Mouse (Mus musculus): Measurements from ENCODE around the gene Rasip1. TPM values are rescaled to one million over a fixed set of nuclear protein-coding genes. Genes with fewer than 3 reads are reported as not detected.

The Rasip1 gene
- polyA plus RNA-seq, 1 experiment = 0.36 TPM

DNA sequence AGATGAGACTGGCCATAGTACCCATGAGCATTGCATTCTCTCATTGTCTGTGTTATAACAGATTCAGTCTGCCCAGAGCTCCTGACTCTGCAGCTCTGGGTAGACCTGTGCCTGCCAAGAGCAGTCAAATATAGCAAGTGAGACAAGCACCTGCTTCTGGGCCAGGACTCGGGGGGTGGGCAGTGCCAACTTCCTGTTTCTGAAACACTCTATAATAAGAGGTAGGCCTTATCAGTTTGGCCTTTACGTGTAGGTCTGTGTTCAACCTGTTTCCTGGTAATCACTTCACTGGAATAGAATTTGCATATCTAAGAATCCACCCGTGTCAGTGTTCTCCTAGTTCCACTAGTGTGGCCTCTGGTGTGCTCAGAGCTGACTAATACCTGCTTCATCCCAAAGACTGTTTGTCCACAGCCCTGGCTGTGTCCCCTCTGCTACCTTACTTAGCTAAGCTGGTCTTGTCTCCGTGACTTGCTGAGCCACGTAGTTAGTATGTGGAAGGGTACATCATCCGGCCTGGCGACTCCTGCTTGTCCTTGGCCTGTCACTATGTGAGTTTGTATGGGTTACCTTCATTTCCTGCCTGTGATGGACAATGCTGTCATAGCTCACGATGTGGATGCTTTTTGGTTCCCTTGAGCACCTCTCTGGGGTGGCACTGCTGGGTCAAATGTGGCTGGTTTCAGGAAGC lies 53.9 kb downstream of the Rasip1 start:
- TF ChIP-seq GATA1 (IDR thresholded peaks at IDR 0.05; ENCODE audit: borderline replicate concordance, low read length) (no peak), FLI1 (IDR thresholded peaks at IDR 0.05; ENCODE audit: low read length) (no peak)
- Histone ChIP-seq H3K9me3 (no peaks in the 10 kb centered on the region), H3K4me1 (peaks cover 83% of the 10 kb centered on the region), H3K27me3 (replicated peaks) (peaks cover 41% of the 10 kb centered on the region), H3K36me3 (replicated peaks; ENCODE audit: low read length) (no peaks in the 10 kb centered on the region), H3K4me3 (replicated peaks) (peak overlapping the region; percentile 39)

GRCm38 (mm10) chr7:45682144-45683126 lies 55.1 kb downstream of the Rasip1 start:
- peak overlapping the region; percentile 82 for H3K4me3 ChIP-seq (replicated peaks)
- H3K9me3 ChIP-seq = no peaks in the 10 kb centered on the region
- TF ChIP-seq GATA1 (IDR thresholded peaks at IDR 0.05; ENCODE audit: borderline replicate concordance, low read length) = no peak
- TF ChIP-seq FLI1 (IDR thresholded peaks at IDR 0.05; ENCODE audit: low read length) = no peak
- no peaks in the 10 kb centered on the region for H3K36me3 ChIP-seq (replicated peaks; ENCODE audit: low read length)
- peaks cover 88% of the 10 kb centered on the region for H3K4me1 ChIP-seq
- peaks cover 35% of the 10 kb centered on the region for H3K27me3 ChIP-seq (replicated peaks)

DNA sequence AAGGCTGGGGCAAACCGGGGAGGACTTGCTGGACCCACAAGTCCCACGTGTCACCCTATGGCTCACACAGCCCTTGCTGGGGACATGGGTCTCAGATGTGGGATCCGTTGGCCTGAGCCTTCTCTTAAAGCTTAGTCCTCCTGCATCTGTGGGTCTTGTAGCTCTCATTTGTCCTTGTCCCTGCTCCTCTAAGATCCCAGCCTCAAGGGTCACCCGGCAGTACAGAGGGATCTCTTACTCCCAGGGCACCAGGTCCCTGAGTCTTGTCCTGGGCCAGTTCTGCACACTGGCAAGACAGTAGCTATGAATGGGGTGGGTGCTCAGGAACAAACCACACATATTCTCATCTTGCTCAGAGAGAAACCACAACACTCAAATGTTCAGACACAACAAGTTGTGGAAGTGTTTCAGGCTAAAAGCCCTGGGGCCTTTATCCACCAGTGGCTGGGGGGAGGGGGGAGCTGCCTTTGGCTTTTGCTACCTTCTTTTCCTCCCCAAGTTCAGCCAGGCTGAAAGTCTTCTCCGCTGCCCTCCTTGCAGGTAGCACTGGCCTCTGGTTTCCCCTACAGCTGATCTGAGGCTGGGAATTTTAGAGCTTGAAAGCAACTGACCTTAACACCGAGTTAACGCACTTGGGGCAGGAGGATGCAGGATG lies 56.2 kb downstream of the Rasip1 start, which contains the start of gene Ntn5:
Ntn5 (plus strand) TSS at position 627 of the 655 bp plus-strand sequence.
- H3K4me1 ChIP-seq = peaks cover 82% of the 10 kb centered on the region
- H3K27me3 ChIP-seq (replicated peaks) = peaks cover 25% of the 10 kb centered on the region
- H3K36me3 ChIP-seq (replicated peaks; ENCODE audit: low read length) = no peaks in the 10 kb centered on the region
- H3K4me3 ChIP-seq (replicated peaks) = no peak within 1 kb of the TSS
- TF ChIP-seq FLI1 (IDR thresholded peaks at IDR 0.05; ENCODE audit: low read length) (no peak), GATA1 (IDR thresholded peaks at IDR 0.05; ENCODE audit: borderline replicate concordance, low read length) (no peak)
- H3K9me3 ChIP-seq = no peaks in the 10 kb centered on the region

DNA sequence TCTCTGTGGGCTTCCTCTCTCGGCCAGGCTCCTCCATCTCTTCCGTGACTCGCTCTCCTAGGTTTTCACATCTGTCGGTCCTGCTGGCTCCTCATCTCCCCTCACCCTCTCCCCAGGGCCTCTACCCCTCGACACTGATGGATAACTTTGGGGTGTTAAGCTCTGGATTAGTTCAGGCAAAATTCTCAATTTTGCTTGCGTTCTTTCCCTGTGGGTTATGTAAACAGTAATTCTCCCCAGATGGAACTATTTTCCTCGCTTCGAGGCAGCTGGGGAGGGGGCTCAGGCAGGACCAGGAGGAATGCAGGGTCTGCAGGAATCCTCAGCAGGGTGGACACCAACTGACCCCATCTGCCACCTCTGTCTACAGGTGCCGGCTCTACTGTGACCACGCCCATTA lies 58.5 kb downstream of the Rasip1 start:
- Histone ChIP-seq H3K4me1 (peaks cover 80% of the 10 kb centered on the region), H3K27me3 (replicated peaks) (peaks cover 31% of the 10 kb centered on the region), H3K36me3 (replicated peaks; ENCODE audit: low read length) (no peaks in the 10 kb centered on the region), H3K4me3 (replicated peaks) (no peak overlapping the region), H3K9me3 (no peaks in the 10 kb centered on the region)
- no peak for TF ChIP-seq GATA1 (IDR thresholded peaks at IDR 0.05; ENCODE audit: borderline replicate concordance, low read length)
- TF ChIP-seq FLI1 (IDR thresholded peaks at IDR 0.05; ENCODE audit: low read length) = no peak

- peak overlapping the region; percentile 18 for H3K4me3 ChIP-seq (replicated peaks)
- H3K9me3 ChIP-seq = no peaks in the 10 kb centered on the region
- TF ChIP-seq GATA1 (IDR thresholded peaks at IDR 0.05; ENCODE audit: borderline replicate concordance, low read length) = no peak
- TF ChIP-seq FLI1 (IDR thresholded peaks at IDR 0.05; ENCODE audit: low read length) = no peak
- no peaks in the 10 kb centered on the region for H3K36me3 ChIP-seq (replicated peaks; ENCODE audit: low read length)
- peaks cover 69% of the 10 kb centered on the region for H3K4me1 ChIP-seq
- peaks cover 38% of the 10 kb centered on the region for H3K27me3 ChIP-seq (replicated peaks)
Observed at GRCm38 (mm10) chr7:45686841-45687240, 59.6 kb downstream of the Rasip1 start.

Other genes with a start within 250 kb of the Rasip1 start
- gene Snrnp70, start 231.7 kb upstream of the Rasip1 start, polyA plus RNA-seq (2012; ENCODE audit: insufficient read depth, low replicate concordance) = 154 and 515 TPM in 2 replicates
- not detected in 2 replicates for gene Kcna7, start 221.8 kb upstream of the Rasip1 start, polyA plus RNA-seq (2012; ENCODE audit: insufficient read depth, low replicate concordance)
- gene Ntf5, start 213.8 kb upstream of the Rasip1 start, polyA plus RNA-seq (2012; ENCODE audit: insufficient read depth, low replicate concordance) = not detected in 2 replicates
- gene Lhb, start 206.7 kb upstream of the Rasip1 start, polyA plus RNA-seq (2012; ENCODE audit: insufficient read depth, low replicate concordance) = not detected in 2 replicates
- 33.8 and 44.5 TPM in 2 replicates for gene Gys1, start 192.6 kb upstream of the Rasip1 start, polyA plus RNA-seq (2012; ENCODE audit: insufficient read depth, low replicate concordance)
- 90.5 and 244 TPM in 2 replicates for gene Ruvbl2, start 189.4 kb upstream of the Rasip1 start, polyA plus RNA-seq (2012; ENCODE audit: insufficient read depth, low replicate concordance)
- 24,502 and 30,989 TPM in 2 replicates for gene Ftl1, start 167.6 kb upstream of the Rasip1 start, polyA plus RNA-seq (2012; ENCODE audit: insufficient read depth, low replicate concordance)
- 502 and 597 TPM in 2 replicates for gene Bax, start 160.6 kb upstream of the Rasip1 start, polyA plus RNA-seq (2012; ENCODE audit: insufficient read depth, low replicate concordance)
- not detected in 2 replicates for gene Tulp2, start 145.6 kb upstream of the Rasip1 start, polyA plus RNA-seq (2012; ENCODE audit: insufficient read depth, low replicate concordance)
- gene Gm45808, start 140.7 kb upstream of the Rasip1 start, polyA plus RNA-seq (2012; ENCODE audit: insufficient read depth, low replicate concordance) = not detected in 2 replicates
- gene Dhdh, start 138.7 kb upstream of the Rasip1 start, polyA plus RNA-seq (2012; ENCODE audit: insufficient read depth, low replicate concordance) = 0.23 and 0.70 TPM in 2 replicates
- gene Nucb1, start 117.1 kb upstream of the Rasip1 start, polyA plus RNA-seq (2012; ENCODE audit: insufficient read depth, low replicate concordance) = 504 and 892 TPM in 2 replicates
- 361 and 818 TPM in 2 replicates for gene Ppp1r15a, start 101.2 kb upstream of the Rasip1 start, polyA plus RNA-seq (2012; ENCODE audit: insufficient read depth, low replicate concordance)
- 2.9 and 16.4 TPM in 2 replicates for gene Plekha4, start 101.2 kb upstream of the Rasip1 start, polyA plus RNA-seq (2012; ENCODE audit: insufficient read depth, low replicate concordance)
- gene Hsd17b14, start 72.6 kb upstream of the Rasip1 start, polyA plus RNA-seq (2012; ENCODE audit: insufficient read depth, low replicate concordance) = 4.9 and 6.8 TPM in 2 replicates
- gene Bcat2, start 57.3 kb upstream of the Rasip1 start, polyA plus RNA-seq (2012; ENCODE audit: insufficient read depth, low replicate concordance) = 20.6 and 56.4 TPM in 2 replicates
- gene Fgf21, start 12.0 kb upstream of the Rasip1 start, polyA plus RNA-seq (2012; ENCODE audit: insufficient read depth, low replicate concordance) = not detected in 2 replicates
- 1.1 TPM in 1 of 2 replicates, not detected in the other for gene Fut1, start 10.2 kb upstream of the Rasip1 start, polyA plus RNA-seq (2012; ENCODE audit: insufficient read depth, low replicate concordance)
- not detected in 2 replicates for gene Izumo1, start 5.7 kb upstream of the Rasip1 start, polyA plus RNA-seq (2012; ENCODE audit: insufficient read depth, low replicate concordance)
- gene Mamstr, start 12.5 kb downstream of the Rasip1 start, polyA plus RNA-seq (2012; ENCODE audit: insufficient read depth, low replicate concordance) = not detected in 2 replicates
- not detected in 2 replicates for gene Fut2, start 38.9 kb downstream of the Rasip1 start, polyA plus RNA-seq (2012; ENCODE audit: insufficient read depth, low replicate concordance)
- gene Ntn5, start 56.5 kb downstream of the Rasip1 start, polyA plus RNA-seq (2012; ENCODE audit: insufficient read depth, low replicate concordance) = not detected in 2 replicates
- gene Sec1, start 66.9 kb downstream of the Rasip1 start, polyA plus RNA-seq (2012; ENCODE audit: insufficient read depth, low replicate concordance) = not detected in 2 replicates
- 1.1 and 3.5 TPM in 2 replicates for gene Car11, start 72.4 kb downstream of the Rasip1 start, polyA plus RNA-seq (2012; ENCODE audit: insufficient read depth, low replicate concordance)
- gene Dbp, start 77.6 kb downstream of the Rasip1 start, polyA plus RNA-seq (2012; ENCODE audit: insufficient read depth, low replicate concordance) = 23.4 and 41.9 TPM in 2 replicates
- 10,199 and 14,647 TPM in 2 replicates for gene Rpl18, start 88.0 kb downstream of the Rasip1 start, polyA plus RNA-seq (2012; ENCODE audit: insufficient read depth, low replicate concordance)
- gene Sphk2, start 90.5 kb downstream of the Rasip1 start, polyA plus RNA-seq (2012; ENCODE audit: insufficient read depth, low replicate concordance) = 242 and 413 TPM in 2 replicates
- gene Fam83e, start 93.7 kb downstream of the Rasip1 start, polyA plus RNA-seq (2012; ENCODE audit: insufficient read depth, low replicate concordance) = not detected in 2 replicates
- gene Spaca4, start 98.3 kb downstream of the Rasip1 start, polyA plus RNA-seq (2012; ENCODE audit: insufficient read depth, low replicate concordance) = not detected in 2 replicates
- gene Lmtk3, start 156.2 kb downstream of the Rasip1 start, polyA plus RNA-seq (2012; ENCODE audit: insufficient read depth, low replicate concordance) = 0.67 and 0.79 TPM in 2 replicates
- 1.00 TPM in 1 of 2 replicates, not detected in the other for gene Sult2b1, start 157.2 kb downstream of the Rasip1 start, polyA plus RNA-seq (2012; ENCODE audit: insufficient read depth, low replicate concordance)
- 157 and 160 TPM in 2 replicates for gene Cyth2, start 187.1 kb downstream of the Rasip1 start, polyA plus RNA-seq (2012; ENCODE audit: insufficient read depth, low replicate concordance)
- 0.08 and 0.82 TPM in 2 replicates for gene Kcnj14, start 197.3 kb downstream of the Rasip1 start, polyA plus RNA-seq (2012; ENCODE audit: insufficient read depth, low replicate concordance)
- 6.0 and 20.5 TPM in 2 replicates for gene Grwd1, start 203.5 kb downstream of the Rasip1 start, polyA plus RNA-seq (2012; ENCODE audit: insufficient read depth, low replicate concordance)
- 331 and 1,292 TPM in 2 replicates for gene Kdelr1, start 245.3 kb downstream of the Rasip1 start, polyA plus RNA-seq (2012; ENCODE audit: insufficient read depth, low replicate concordance)